Mouse (Mus musculus): ENCODE data around the gene Mdh1b.

Gene Mdh1b

DNA sequence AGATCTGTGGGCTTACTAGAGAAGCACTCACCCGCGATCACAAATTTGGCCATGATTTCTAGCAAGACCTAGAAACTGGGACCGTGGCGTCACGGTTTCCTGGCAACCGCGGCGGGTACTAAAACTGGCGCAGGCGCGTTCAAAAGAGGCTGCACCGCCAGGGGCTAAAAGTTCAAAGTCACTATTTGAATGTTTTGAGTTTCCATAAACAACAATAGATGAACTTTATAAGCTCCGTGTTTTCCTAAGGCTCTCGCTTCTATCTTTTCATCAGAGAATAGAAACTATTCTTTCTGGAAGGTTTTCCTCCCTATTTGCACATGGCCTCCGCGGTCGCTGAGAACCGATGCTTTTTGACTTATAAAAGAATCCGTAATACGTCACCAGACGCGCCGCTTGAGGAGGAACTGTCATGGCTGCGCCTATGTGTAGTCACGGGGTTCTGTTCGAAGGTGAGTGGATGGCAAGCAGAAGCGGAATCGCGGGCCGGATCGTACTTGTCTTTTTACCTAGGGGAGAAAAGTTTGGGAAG, at the start of gene Mdh1b, which contains the start of gene Fastkd2:
Gene Mdh1b, minus strand, starts transcription at position 79 of the 532 bp plus-strand sequence.
Gene Fastkd2, plus strand, starts transcription at position 375 of the 532 bp plus-strand sequence.
- peak; percentile 78 for DNase-seq (ENCODE audit: low spot score)

GRCm38 (mm10) chr1:63776902-63777630, 46.9 kb upstream of the Mdh1b start:
- DNase-seq (ENCODE audit: low spot score) = no peak

DNA sequence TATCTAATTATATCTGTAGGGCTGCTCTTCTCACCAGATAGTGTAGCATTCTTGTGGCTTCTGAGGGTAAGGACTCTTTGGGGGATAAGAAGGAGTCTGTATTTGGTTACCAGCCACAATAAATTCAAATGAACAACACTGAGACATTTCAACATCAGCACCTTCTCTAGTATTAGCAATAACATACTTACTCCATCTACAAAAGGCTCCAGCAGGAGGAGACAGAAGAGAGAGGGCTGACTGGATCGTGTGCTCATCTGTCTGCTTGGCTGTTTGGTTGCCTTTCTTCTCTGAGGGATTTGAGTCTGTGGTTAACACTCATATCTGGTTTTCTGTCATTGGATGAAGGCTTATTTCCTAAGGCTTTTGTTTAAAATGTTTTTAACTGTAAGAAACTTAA, 46.3 kb upstream of the Mdh1b start:
- no peak for DNase-seq (ENCODE audit: low spot score)

DNA sequence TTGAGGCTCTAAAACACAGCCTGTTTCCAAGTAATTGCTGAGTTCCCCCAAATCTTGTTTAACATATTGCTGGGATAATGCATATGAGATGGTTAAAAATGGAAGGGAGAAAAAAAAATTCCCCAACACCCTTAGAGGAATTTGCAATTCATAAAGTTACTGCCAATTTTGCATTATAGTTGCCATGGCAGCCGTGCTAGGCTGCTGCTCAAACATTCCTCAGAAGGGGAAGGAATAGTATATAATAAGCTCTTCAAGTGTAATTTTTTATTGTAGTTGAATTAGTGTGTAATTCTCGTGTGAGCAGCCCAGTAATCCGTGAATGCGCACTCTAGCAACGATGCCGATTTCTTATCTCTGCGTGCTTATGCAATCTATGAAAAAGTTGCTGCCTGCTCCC, 40.2 kb upstream of the Mdh1b start:
- DNase-seq (ENCODE audit: low spot score) = no peak

DNA sequence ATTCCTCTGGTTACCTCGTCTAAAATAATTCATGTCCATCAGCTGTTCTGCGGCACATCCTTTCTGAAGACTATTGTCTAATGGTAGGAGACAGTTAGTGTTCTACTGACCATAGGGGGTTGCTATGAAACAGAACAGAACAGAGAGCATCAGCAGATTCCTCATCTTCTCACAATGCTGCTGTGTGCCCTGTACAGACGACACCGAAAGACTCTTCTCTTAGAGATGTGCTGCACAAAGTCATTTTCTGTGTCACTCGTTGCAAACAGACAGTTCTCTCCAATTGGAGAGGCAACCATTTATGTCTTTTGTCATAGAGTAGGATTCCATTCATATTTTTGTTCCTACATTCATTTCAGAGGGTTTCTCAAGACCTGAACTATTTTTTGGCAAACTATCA, 39.0 kb upstream of the Mdh1b start, which contains the start of gene 4933402D24Rik:
Gene 4933402D24Rik, minus strand, starts transcription at position 101 of the 400 bp plus-strand sequence.
- no peak for DNase-seq (ENCODE audit: low spot score)

- DNase-seq (ENCODE audit: low spot score) = no peak
Measured at GRCm38 (mm10) chr1:63768112-63768511, 38.0 kb upstream of the Mdh1b start.

DNA sequence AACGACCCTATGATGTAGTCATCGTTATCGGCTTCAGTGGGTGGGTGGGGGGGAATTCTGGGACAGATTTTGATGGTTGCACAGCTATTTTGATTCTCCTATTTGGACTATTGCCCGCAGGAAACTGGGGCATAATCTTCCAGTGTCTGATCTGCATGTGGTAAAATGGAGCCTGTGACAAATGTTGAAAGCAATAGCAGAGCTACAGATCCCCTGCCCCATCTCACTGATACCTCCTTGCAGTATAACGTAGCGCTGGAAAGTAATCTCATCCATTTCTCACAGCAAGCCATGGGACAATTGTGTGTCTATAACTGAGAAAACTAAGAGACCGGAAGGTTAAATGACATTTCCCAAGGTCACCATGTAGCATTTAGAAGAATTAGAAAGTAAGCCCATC, 34.3 kb upstream of the Mdh1b start:
- no peak for DNase-seq (ENCODE audit: low spot score)

DNA sequence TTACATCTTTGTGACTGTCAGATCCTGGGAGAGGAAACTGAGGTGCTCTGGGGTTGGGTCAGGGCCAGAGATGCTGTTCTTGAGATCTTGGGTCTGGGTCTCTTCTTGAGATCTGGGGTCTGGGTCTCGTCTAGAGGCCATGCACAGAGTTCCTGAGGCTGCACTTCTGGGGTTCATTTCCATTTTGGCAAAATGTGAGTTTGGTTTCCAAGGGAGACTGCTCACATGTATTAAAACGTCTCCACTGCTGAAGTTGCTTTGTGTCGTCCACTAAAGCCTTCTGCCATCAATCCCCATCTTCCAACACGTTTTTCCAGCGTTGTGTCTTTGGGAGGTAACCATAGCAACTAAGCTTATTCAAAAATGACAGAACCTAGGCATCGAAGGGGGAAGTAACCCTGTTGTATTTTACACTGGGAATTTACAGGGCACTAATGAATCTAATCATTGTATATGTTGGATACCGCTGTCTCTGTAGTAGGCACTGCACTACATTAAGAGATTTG, 33.8 kb upstream of the Mdh1b start:
- no peak for DNase-seq (ENCODE audit: low spot score)

GRCm38 (mm10) chr1:63763212-63763694, 33.1 kb upstream of the Mdh1b start:
- no peak for DNase-seq (ENCODE audit: low spot score)

GRCm38 (mm10) chr1:63756005-63756404, 25.9 kb upstream of the Mdh1b start:
- no peak for DNase-seq (ENCODE audit: low spot score)

DNA sequence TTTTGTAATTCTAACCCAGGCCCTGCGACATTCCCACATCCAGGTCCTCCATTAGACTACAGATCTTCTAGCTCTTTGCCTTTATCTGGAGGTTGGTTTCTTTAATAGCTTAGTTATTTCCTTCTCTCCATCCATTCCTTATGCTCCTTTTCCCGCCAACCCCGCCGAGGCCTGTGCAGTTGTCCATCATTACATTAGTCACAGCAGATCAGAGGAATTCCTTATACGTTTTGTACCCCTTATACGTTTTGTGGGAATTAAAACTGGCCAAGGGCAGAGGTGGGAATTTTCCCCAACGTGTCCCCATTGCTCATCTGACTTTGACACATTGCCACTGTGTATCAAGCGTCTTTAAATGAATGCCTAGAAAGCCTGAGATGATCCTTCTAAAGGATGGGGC, 322 bp downstream of the Mdh1b start:
- no peak for DNase-seq (ENCODE audit: low spot score)

- no peak for DNase-seq (ENCODE audit: low spot score)
Measured at GRCm38 (mm10) chr1:63720161-63720560, 10.0 kb downstream of the Mdh1b start.

DNA sequence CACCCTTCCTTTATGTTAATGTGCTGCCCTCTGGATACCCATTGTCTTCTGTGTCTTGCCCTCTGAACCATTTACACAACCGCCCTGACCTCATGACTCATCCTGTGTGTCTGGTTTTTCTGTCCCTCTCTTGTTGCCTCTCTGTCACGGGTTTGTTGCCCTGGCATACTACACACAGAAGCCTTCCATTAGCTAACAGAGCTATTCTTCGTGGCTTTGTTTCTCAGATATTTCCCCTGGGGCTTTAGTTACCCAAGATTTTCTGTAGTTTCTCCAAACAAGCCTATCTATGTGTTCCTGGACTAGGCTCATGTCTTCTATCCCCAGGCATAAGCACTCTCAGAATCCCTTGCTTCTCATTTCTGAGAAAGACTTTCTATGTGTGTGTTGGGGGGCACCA, 21.2 kb downstream of the Mdh1b start:
- no peak for DNase-seq (ENCODE audit: low spot score)

- no peak for DNase-seq (ENCODE audit: low spot score)
Measured at GRCm38 (mm10) chr1:63705733-63706132, 24.4 kb downstream of the Mdh1b start.

GRCm38 (mm10) chr1:63696861-63697260, 33.3 kb downstream of the Mdh1b start:
- no peak for DNase-seq (ENCODE audit: low spot score)

DNA sequence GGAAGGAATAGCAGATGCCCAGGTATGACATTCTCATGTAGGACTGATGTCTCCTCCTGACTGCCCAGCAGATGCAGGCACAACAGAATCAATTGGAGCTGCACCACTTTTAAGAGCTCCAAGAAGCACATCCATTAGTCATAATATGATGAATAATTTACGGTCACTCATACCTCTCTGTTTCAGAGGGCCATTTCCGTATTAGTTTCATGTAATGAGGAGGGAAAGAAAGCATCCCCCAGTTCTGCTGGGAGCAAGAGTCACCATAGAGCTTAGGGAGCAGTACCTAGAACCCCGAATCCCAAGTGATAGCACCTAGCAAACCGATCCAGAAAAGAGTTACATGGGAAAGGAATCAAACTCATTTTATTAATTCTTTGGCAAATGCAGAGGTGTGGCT, 43.3 kb downstream of the Mdh1b start, which contains the start of gene Dytn:
Gene Dytn, minus strand, starts transcription at position 101 of the 400 bp plus-strand sequence.
- no peak for DNase-seq (ENCODE audit: low spot score)

- no peak for DNase-seq (ENCODE audit: low spot score)
Measured at GRCm38 (mm10) chr1:63675975-63676374, 54.1 kb downstream of the Mdh1b start.

DNA sequence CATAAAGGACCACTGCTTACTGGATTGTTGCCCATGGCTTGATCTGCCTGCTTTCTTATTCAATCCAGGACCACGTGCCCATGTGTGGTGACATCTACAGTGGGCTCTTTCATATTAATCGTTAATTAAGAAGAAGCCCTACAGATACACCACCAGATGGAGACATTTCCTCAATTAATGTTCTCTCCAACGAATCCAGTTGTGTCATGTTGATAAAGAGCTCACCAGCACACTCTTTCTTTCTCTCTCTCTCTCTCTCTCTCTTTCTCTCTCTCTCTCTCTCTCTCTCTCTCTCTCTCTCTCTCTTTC, 61.3 kb downstream of the Mdh1b start:
- no peak for DNase-seq (ENCODE audit: low spot score)

DNA sequence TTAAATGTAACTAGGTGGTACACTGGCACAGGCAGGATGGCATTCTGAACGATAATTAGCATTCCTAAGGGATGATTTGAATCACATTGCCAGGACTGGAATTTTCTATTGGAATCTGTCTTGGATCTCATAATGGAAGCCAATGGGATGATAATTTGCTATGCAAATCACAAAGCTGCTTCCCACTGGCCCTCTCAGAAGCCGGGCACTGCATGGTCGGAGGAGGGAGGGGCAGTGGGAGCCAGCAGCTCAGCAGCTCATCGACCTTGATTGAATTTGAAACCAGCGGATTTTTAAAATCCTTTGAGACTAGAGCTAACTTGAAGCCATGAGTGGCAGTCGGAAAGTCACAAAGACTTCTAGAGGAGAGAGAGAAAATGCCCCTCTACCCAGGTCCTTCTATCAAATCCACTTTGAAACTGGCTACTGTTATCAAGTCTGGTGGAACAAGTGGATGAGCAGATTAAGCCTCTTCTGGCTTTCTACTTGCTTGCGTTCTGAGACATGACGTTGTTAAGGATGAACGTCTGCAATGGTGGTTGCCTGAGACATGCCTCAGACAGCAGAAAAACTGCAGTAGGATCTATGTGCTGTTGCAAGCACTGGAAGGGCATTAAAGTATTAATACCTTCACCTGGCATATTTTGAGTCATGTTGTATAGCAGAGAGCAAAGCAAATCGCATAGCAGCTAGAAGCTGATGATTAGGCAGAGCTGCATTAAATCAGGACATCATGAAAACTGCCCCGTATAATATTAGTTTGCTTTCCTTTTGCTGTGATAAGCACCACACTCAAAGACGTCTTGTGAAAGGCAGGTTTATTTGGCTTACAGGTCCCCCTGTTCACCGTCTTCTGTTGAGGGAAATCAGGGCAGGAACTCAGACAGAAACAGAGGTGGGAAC, 61.9 kb downstream of the Mdh1b start:
- no peak for DNase-seq (ENCODE audit: low spot score)

DNA sequence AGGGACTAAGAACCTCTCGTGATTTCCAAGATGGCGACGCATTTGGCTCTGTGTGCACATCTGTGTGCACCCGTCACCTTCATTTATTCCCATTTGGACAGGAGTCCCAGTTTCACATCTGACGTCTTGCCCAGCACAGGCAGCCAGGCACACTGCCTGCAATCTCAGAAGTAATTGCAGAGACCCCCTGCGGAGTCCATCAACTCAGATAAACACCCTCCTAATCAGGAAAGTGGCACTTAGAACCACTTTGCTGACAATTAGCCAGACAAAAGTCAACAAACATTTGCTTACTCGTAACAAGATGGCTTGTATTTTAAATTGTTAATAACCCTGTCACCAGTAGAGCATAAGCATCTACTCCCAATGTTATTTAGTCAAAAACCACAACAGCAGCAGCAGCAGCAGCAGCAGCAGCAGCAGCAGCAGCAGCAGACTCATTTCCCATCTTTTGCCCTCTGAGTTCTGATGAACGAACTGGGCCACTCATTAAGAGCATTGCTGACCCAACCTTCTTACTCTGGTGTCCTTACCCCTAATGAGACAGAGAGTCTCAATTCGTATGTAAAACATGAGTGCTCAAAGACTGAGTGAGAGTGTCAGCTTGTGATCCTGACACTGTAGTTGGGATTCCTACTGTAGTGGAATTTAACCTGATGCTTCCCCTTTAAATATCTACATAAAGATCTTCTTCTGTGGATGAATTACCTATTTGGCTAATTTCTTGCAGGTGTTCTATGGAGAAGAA, 62.7 kb downstream of the Mdh1b start:
- no peak for DNase-seq (ENCODE audit: low spot score)

GRCm38 (mm10) chr1:63666089-63666488, 64.0 kb downstream of the Mdh1b start:
- DNase-seq (ENCODE audit: low spot score) = no peak

DNA sequence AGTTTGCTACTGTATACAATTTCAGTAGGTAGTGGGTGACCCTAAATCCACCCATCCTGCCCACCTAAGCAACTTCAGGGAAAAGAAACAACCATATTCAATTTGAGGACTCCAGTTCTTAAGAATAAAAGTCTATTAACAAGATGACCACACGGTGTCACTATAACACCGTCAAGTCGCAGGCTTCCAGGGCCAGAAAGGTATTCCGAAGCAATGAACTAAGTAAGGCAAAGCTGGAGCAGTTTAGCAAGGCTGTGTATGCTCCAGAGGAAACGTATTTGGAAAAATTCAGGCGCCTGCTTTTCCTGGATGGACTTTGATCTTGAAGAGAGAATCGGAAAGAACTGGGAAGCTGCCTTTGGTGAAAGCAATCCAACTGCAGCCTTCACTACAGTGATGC, 70.5 kb downstream of the Mdh1b start:
- DNase-seq (ENCODE audit: low spot score) = no peak
